In genomic region chr7:69577754-69578153, GRCm38 (mm10) we compare ENCODE assay signal across 18 mouse cellular contexts.
"Had no signal": no experiment of that assay in that cellular context is flagged by ENCODE, and none has a peak within 500 bp of the region (broad histone marks: within the 10 kb centered on the region; RNA-seq: fewer than 3 reads in every experiment).

No protein-coding gene starts in this region.

- H3K9me3 ChIP-seq: liver, embryonic 13.5 days; liver, embryonic 15.5 days; lung, embryonic 15.5 days; neural tube, embryonic 12.5 days; stomach, embryonic 15.5 days had no signal

- H3K4me1 ChIP-seq: liver, embryonic 13.5 days; liver, embryonic 15.5 days; lung, embryonic 15.5 days; megakaryocyte, embryonic 14.5 days; stomach, embryonic 15.5 days had no signal

- H3K9ac ChIP-seq: liver, embryonic 13.5 days; liver, embryonic 15.5 days; liver, postnatal 0 days; lung, embryonic 15.5 days; neural tube, embryonic 12.5 days; stomach, embryonic 15.5 days had no signal

- H3K27ac ChIP-seq: liver, embryonic 13.5 days; liver, embryonic 15.5 days; lung, embryonic 15.5 days; macrophage; neural tube, embryonic 12.5 days; stomach, embryonic 15.5 days; stomach, postnatal 0 days had no signal

- H3K4me3 ChIP-seq: liver, embryonic 13.5 days; liver, embryonic 15.5 days; lung, embryonic 15.5 days; megakaryocyte, embryonic 14.5 days; neural tube, embryonic 12.5 days; stomach, embryonic 15.5 days had no signal

- H3K27me3 ChIP-seq: liver, embryonic 13.5 days; liver, embryonic 15.5 days; lung, embryonic 15.5 days; megakaryocyte, embryonic 14.5 days; neural tube, embryonic 12.5 days; stomach, embryonic 15.5 days had no signal

- DNase-seq: liver, embryonic 13.5 days; liver, postnatal 0 days; lung, postnatal 14 days; lung, postnatal 36 days; midbrain, embryonic 14.5 days; right cerebral cortex, postnatal 14 days; thymus, adult 2 months; thymus, postnatal 25 days; thymus, postnatal 4 days had no signal

- ATAC-seq: liver, postnatal 0 days; lung, postnatal 0 days; midbrain, embryonic 16.5 days had no signal

- H3K4me2 ChIP-seq: liver, embryonic 13.5 days; liver, embryonic 15.5 days; lung, embryonic 15.5 days; neural tube, embryonic 12.5 days; stomach, embryonic 15.5 days had no signal

- H3K36me3 ChIP-seq: liver, embryonic 13.5 days; liver, embryonic 15.5 days; lung, embryonic 15.5 days; neural tube, embryonic 12.5 days; stomach, embryonic 15.5 days had no signal
